9 mouse cellular contexts compared by ENCODE assay signal in genomic region chr4:104990016-104990415, GRCm38 (mm10).
DNase-seq lines count a peak whose midpoint lies in the region.
"Had no signal": no experiment of that assay in that cellular context is flagged by ENCODE, and none has a peak within 500 bp of the region (broad histone marks: within the 10 kb centered on the region; RNA-seq: fewer than 3 reads in every experiment).

No protein-coding gene starts in this region.

- peak; percentile 9 for DNase-seq in adrenal gland, postnatal 14 days
- no peak for DNase-seq in adrenal gland, postnatal 4 days (ENCODE audit: low spot score in 2 of 2)
- peak; percentile 50 to 51 for DNase-seq in right cerebral cortex, postnatal 10 days (ENCODE audit: low spot score in 2 of 2)
- DNase-seq in right cerebral cortex, postnatal 36 days (ENCODE audit: low spot score in 2 of 2): no peak
- DNase-seq in layer of hippocampus, adult 11-12 months (ENCODE audit: low spot score): peak; percentile 52
- DNase-seq in skeletal muscle tissue, adult 2 months (ENCODE audit: low read depth, low spot score): peak; percentile 54
- DNase-seq in c-Kit-positive CD71-positive TER-119-positive erythroid progenitor cells, embryonic 14.5 days (ENCODE audit: low spot score): no peak
- DNase-seq in kidney, adult 9 months: no peak
- DNase-seq: lung, embryonic 14.5 days had no signal

Comparison
In these comparisons a context has a peak if more than half of its experiments do, and no peak if none do; other contexts are left out.
1. DNase-seq: peak in adrenal gland, postnatal 14 days (single experiment), right cerebral cortex, postnatal 10 days (2 of 2), layer of hippocampus, adult 11-12 months (single experiment) and skeletal muscle tissue, adult 2 months (single experiment); none in adrenal gland, postnatal 4 days (0 of 2), right cerebral cortex, postnatal 36 days (0 of 2), c-Kit-positive CD71-positive TER-119-positive erythroid progenitor cells, embryonic 14.5 days (single experiment) and kidney, adult 9 months (single experiment).